Mouse (Mus musculus): ENCODE measurements around the gene Alox8.

- TF ChIP-seq POLR2A (IDR thresholded peaks at IDR 0.05; ENCODE audit: insufficient read length, low read depth) = no peak
- no peak for TF ChIP-seq USF1 (IDR thresholded peaks at IDR 0.05; ENCODE audit: low read depth)
- no peak for TF ChIP-seq POLR2AphosphoS2 (IDR thresholded peaks at IDR 0.05; ENCODE audit: insufficient read length, low read depth)
- no peak for TF ChIP-seq CEBPB (IDR thresholded peaks at IDR 0.05; ENCODE audit: insufficient read depth, poor library complexity, severe bottlenecking)
- TF ChIP-seq SRF (IDR thresholded peaks at IDR 0.05; ENCODE audit: control insufficient read depth, insufficient read length, low read depth) = no peak
- no peak for TF ChIP-seq MYOD1 (IDR thresholded peaks at IDR 0.05; ENCODE audit: control insufficient read depth in 1 of 3, insufficient read length in 2 of 3, low read depth in 2 of 3)
- TF ChIP-seq E2F4 (IDR thresholded peaks at IDR 0.05; ENCODE audit: insufficient read depth) = no peak
- TF ChIP-seq MYOG (IDR thresholded peaks at IDR 0.05; ENCODE audit: control insufficient read depth in 1 of 3, insufficient read depth in 1 of 3, insufficient read length in 2 of 3, low read depth in 2 of 3) = no peak
- TF ChIP-seq REST (IDR thresholded peaks at IDR 0.05; ENCODE audit: insufficient read depth, insufficient read length) = no peak
- no peak for TF ChIP-seq TCF12 (IDR thresholded peaks at IDR 0.05; ENCODE audit: insufficient read depth, poor library complexity, severe bottlenecking)
- no peak for TF ChIP-seq MAX (IDR thresholded peaks at IDR 0.05; ENCODE audit: low read depth)
These were observed 35.5 kb upstream of the Alox8 start for GRCm38 (mm10) chr11:69233141-69233540.

Data from myocyte (in vitro differentiated cells).